ENCODE assay signal across 7 mouse cellular contexts in the genomic region with DNA sequence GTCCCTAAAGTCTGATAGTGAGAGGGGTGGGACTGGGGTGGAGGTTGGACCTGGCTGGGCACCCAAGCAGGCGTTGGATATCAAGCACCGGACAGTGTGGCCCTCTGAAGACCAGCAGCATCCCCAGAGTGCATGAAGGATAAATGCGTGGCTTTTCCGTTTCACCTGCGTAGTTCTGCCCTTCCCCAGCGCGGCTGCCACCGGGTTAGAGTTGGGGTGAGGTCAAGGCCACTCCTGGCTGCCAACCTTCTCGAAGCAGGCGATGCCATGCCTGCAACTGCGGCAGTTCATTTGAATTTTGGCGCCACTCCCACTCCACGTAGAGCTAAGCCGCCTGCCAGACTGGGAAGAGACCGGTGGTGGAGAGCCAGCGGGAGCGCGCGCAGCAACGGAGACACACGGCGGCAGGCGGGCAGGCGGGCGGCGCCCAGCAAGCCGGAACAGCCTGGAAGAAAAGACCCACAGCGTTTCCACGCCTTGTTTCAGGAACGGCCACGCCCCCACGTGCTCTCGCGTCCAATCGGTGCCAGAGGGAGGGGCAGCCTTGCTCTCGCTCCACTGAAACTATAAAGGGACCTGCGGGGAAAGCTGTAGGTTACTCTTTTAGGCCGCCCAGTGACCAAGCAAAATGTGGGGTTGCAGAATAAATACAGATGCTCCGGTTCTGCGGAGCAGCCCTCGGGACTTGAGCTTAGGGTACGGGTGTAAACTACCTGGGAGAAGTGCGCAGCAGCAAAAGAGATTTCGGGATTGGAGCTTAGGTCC. TPM values are rescaled to one million over a fixed set of nuclear protein-coding genes. Genes with fewer than 3 reads are reported as not detected.
DNase-seq lines count a peak whose midpoint lies in the region; ATAC-seq and TF ChIP-seq lines count a peak whose summit lies in the region.
"Not testable (repeated sequence)": the region's sequence is repeated elsewhere in the genome, so short reads cannot be mapped to it uniquely, and the experiment has no call there.

No protein-coding gene starts in this region.

- not testable (repeated sequence) for TF ChIP-seq POLR2A in limb, embryonic 14.5 days (IDR thresholded peaks at IDR 0.05; ENCODE audit: borderline replicate concordance, extremely low read depth, insufficient read depth, insufficient read length)

- not testable (repeated sequence) for H3K4me3 ChIP-seq in forebrain, embryonic 14.5 days (ENCODE audit: low read depth, low read length); heart, embryonic 15.5 days; kidney, postnatal 0 days (replicated peaks; ENCODE audit: low read depth, low read length); limb, embryonic 14.5 days (replicated peaks; ENCODE audit: low read length)
- peak overlapping the region; percentile 12; the same call in 1 of the 2 replicates for H3K4me3 ChIP-seq in midbrain, embryonic 13.5 days (replicated peaks)

- not testable (repeated sequence) for H3K4me2 ChIP-seq in forebrain, embryonic 14.5 days (ENCODE audit: low read length); kidney, postnatal 0 days (ENCODE audit: low read length); limb, embryonic 14.5 days (replicated peaks; ENCODE audit: low read depth, low read length, severe bottlenecking)
- peak overlapping the region; percentile 29 for H3K4me2 ChIP-seq in heart, embryonic 15.5 days
- peak overlapping the region; percentile 25 for H3K4me2 ChIP-seq in midbrain, embryonic 13.5 days (replicated peaks)

- not testable (repeated sequence) for TF ChIP-seq CTCF in kidney, postnatal 0 days (IDR thresholded peaks at IDR 0.05; ENCODE audit: low read depth)

- H3K36me3 ChIP-seq in forebrain, embryonic 14.5 days (ENCODE audit: control insufficient read depth, insufficient read depth, low read length); heart, embryonic 15.5 days; kidney, postnatal 0 days (ENCODE audit: insufficient read depth, low read length); limb, embryonic 14.5 days (ENCODE audit: control insufficient read depth, insufficient read depth, low read length); midbrain, embryonic 13.5 days: not testable (repeated sequence)

- H3K9me3 ChIP-seq in forebrain, embryonic 14.5 days (replicated peaks; ENCODE audit: control insufficient read depth, low read length); heart, embryonic 15.5 days (replicated peaks); kidney, postnatal 0 days (replicated peaks; ENCODE audit: low read length); limb, embryonic 14.5 days (ENCODE audit: control insufficient read depth, low read length); midbrain, embryonic 13.5 days: not testable (repeated sequence)

- peak; percentile 72 for DNase-seq in cerebellum, adult 11 months
- DNase-seq in forebrain, embryonic 14.5 days (ENCODE audit: low spot score) = peak; percentile 67
- DNase-seq in kidney, postnatal 0 days (ENCODE audit: low spot score); limb, embryonic 14.5 days (ENCODE audit: low spot score): not testable (repeated sequence)
- DNase-seq in spleen, adult 18-20 months = peak; percentile 30 to 43

- 70% methylated on average over 38 of the region's 44 CpGs for WGBS in forebrain, embryonic 14.5 days
- WGBS in heart, embryonic 15.5 days = 61% methylated on average over 41 of the region's 44 CpGs
- 73% methylated on average over 41 of the region's 44 CpGs for WGBS in kidney, postnatal 0 days
- WGBS in limb, embryonic 14.5 days = 71% methylated on average over 34 of the region's 44 CpGs
- WGBS in midbrain, embryonic 13.5 days = 60% methylated on average over 40 of the region's 44 CpGs

- not testable (repeated sequence) for H3K27ac ChIP-seq in forebrain, embryonic 14.5 days (ENCODE audit: low read depth, low read length); heart, embryonic 15.5 days; kidney, postnatal 0 days; limb, embryonic 14.5 days (replicated peaks; ENCODE audit: low read depth, low read length); midbrain, embryonic 13.5 days

- not testable (repeated sequence) for H3K4me1 ChIP-seq in forebrain, embryonic 14.5 days (ENCODE audit: control insufficient read depth, insufficient read depth, low read length); heart, embryonic 15.5 days (replicated peaks); kidney, postnatal 0 days (replicated peaks; ENCODE audit: insufficient read depth, low read length); limb, embryonic 14.5 days (ENCODE audit: control insufficient read depth, insufficient read depth, low read length); midbrain, embryonic 13.5 days (replicated peaks)

- H3K9ac ChIP-seq in forebrain, embryonic 14.5 days (ENCODE audit: low read length); heart, embryonic 15.5 days; kidney, postnatal 0 days (ENCODE audit: low read depth, low read length); limb, embryonic 14.5 days (ENCODE audit: low read depth, low read length, severe bottlenecking); midbrain, embryonic 13.5 days (replicated peaks): not testable (repeated sequence)

- peak; percentile 99 for ATAC-seq in forebrain, embryonic 14.5 days
- peak; percentile 92 for ATAC-seq in heart, embryonic 15.5 days (replicated peaks; ENCODE audit: insufficient number of reproducible peaks, insufficient read depth, low FRiP score, low read depth)
- ATAC-seq in kidney, postnatal 0 days (replicated peaks; ENCODE audit: low FRiP score, low read depth) = peak; percentile 98
- ATAC-seq in limb, embryonic 14.5 days (ENCODE audit: low FRiP score, low read depth) = peak; percentile 98
- peak; percentile 98 for ATAC-seq in midbrain, embryonic 13.5 days

- H3K27me3 ChIP-seq in forebrain, embryonic 14.5 days (replicated peaks; ENCODE audit: control insufficient read depth, insufficient read depth, low read length); heart, embryonic 15.5 days; kidney, postnatal 0 days (ENCODE audit: insufficient read depth, low read length); limb, embryonic 14.5 days (ENCODE audit: control insufficient read depth, insufficient read depth, low read length); midbrain, embryonic 13.5 days: not testable (repeated sequence)

RNA-seq across cellular contexts. Expression of a gene that starts 26.1 kb away (rescaled TPM):
- not detected in 2 replicates for polyA plus RNA-seq in forebrain, embryonic 14.5 days (2014; fragmentation: Nextera tagmentation; extraction: Ambion mirVana)
- polyA plus RNA-seq in heart, embryonic 15.5 days (2015; fragmentation: Nextera tagmentation; extraction: Ambion mirVana) = not detected in 2 replicates
- not detected in 2 replicates for polyA plus RNA-seq in kidney, postnatal 0 days (2015; fragmentation: Nextera tagmentation; extraction: Ambion mirVana)
- polyA plus RNA-seq in limb, embryonic 14.5 days (2012; rRNA removed) = 0.04 TPM in 1 of 2 replicates, not detected in the other
- polyA plus RNA-seq in limb, embryonic 14.5 days (2014; fragmentation: Nextera tagmentation; extraction: Ambion mirVana) = not detected in 2 replicates
- polyA plus RNA-seq in midbrain, embryonic 13.5 days (2015; fragmentation: Nextera tagmentation; extraction: Ambion mirVana) = not detected in 2 replicates
